Mouse (Mus musculus) activated CD4-positive, CD25-positive, alpha-beta regulatory T cell (primary cell): ENCODE data around the gene Hcrtr2. TPM values are rescaled to one million over a fixed set of nuclear protein-coding genes. Genes with fewer than 3 reads are reported as not detected.

Experiments used
- polyA plus RNA-seq, 2 experiments: library from polyadenylated mRNA; unstranded; fragments of 100-300 nt; shearing (Covaris generic); gene quantifications; one replicate each; pipeline ENCODE4 v1.2.1; 2017

Gene Hcrtr2
- under 1 TPM in 1 of 2 experiments, not detected in 1; 0.27 TPM for polyA plus RNA-seq

GRCm38 (mm10) chr9:76323756-76324155 lies at the start of gene Hcrtr2:
TSS of gene Hcrtr2 (minus strand) at chr9:76323856.

DNA sequence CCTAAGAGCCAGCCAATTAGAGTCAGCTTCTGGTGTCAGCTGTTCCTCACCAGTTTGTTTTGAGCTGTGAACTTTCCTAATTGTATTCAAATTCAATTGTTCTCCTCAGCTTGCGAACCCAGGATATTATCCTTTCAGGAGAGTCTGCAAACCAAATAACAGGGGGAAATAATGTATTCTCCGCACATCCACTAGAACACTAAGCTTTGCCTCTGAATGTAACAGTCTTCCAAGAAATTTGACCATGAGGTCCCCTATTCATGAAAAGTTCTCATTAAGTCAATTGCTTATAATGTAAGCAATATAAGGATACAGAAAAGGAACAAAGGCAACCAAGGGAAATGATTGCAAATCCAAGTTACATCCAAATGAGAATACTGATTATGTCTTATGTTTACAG lies 110.1 kb downstream of the Hcrtr2 start, which contains the start of gene Gfral:
Gene Gfral (minus strand): TSS at position 101 of the 400 bp plus-strand sequence.

Other genes with a start within 250 kb of the Hcrtr2 start
- gene Gfral, start 110.2 kb downstream of the Hcrtr2 start, polyA plus RNA-seq = under 1 TPM in 1 of 2 experiments, not detected in 1; 0.10 TPM
- gene Fam83b, start 243.3 kb upstream of the Hcrtr2 start, polyA plus RNA-seq = under 1 TPM in 1 of 2 experiments, not detected in 1; 0.05 TPM